Mouse (Mus musculus) myocyte (in vitro differentiated cells): ENCODE measurements around the gene Csmd2. TPM values are rescaled to one million over a fixed set of nuclear protein-coding genes. Genes with fewer than 3 reads are reported as not detected.
"Not testable (repeated sequence)": the region's sequence is repeated elsewhere in the genome, so short reads cannot be mapped to it uniquely, and the experiment has no call there.

Source experiments
- H3K27me3 ChIP-seq: one replicate; pipeline ENCODE4 v1.6.1; 2011; ENCODE audit not compliant: control insufficient read depth, insufficient read depth, insufficient read length
- H3K36me3 ChIP-seq: one replicate; pipeline ENCODE4 v1.6.1; 2011; ENCODE audit not compliant: control insufficient read depth, insufficient read depth
- H3K4me2 ChIP-seq: one replicate; pipeline ENCODE4 v1.6.1; 2011; ENCODE audit warnings: low read depth, control low read depth
- H3K4me3 ChIP-seq: one replicate; pipeline ENCODE4 v1.5.1; 2011; ENCODE audit warnings: mild to moderate bottlenecking, control low read depth, moderate library complexity
- H3K79me2 ChIP-seq: one replicate; pipeline ENCODE4 v1.6.1; 2011; ENCODE audit not compliant: control insufficient read depth, insufficient read depth
- H3ac ChIP-seq: one replicate; pipeline ENCODE4 v1.6.1; 2011; ENCODE audit not compliant: control insufficient read depth, insufficient read length
- CEBPB ChIP-seq: IDR thresholded peaks from 2 replicates; pipeline ENCODE4 v1.6.1; 2011; ENCODE audit warnings: mild to moderate bottlenecking, moderate library complexity; ENCODE audit not compliant: poor library complexity, insufficient read depth, severe bottlenecking
- E2F4 ChIP-seq: IDR thresholded peaks from one replicate; pipeline ENCODE4 v1.6.1; 2011; ENCODE audit warnings: mild to moderate bottlenecking, control low read depth, moderate library complexity; ENCODE audit not compliant: insufficient read depth
- MAX ChIP-seq: IDR thresholded peaks from one replicate; pipeline ENCODE4 v1.6.1; 2011; ENCODE audit warnings: low read depth, mild to moderate bottlenecking, control low read depth
- MYOD1 ChIP-seq, 3 experiments: IDR thresholded peaks; one replicate each; pipeline ENCODE4 v1.6.1; 2011; ENCODE audit warnings: control low read depth in 2 of 3, low read depth in 2 of 3, mild to moderate bottlenecking in 2 of 3, moderate library complexity in 1 of 3; ENCODE audit not compliant: insufficient read length in 2 of 3, control insufficient read depth in 1 of 3
- MYOG ChIP-seq, 3 experiments: IDR thresholded peaks; one replicate each; pipeline ENCODE4 v1.6.1; 2011; ENCODE audit warnings: control low read depth in 2 of 3, low read depth in 2 of 3, mild to moderate bottlenecking in 2 of 3; ENCODE audit not compliant: insufficient read length in 2 of 3, control insufficient read depth in 1 of 3, insufficient read depth in 1 of 3
- POLR2A ChIP-seq: IDR thresholded peaks from one replicate; pipeline ENCODE4 v1.6.1; 2011; ENCODE audit warnings: low read depth, mild to moderate bottlenecking, control low read depth, moderate library complexity; ENCODE audit not compliant: insufficient read length
- POLR2AphosphoS2 ChIP-seq: IDR thresholded peaks from one replicate; pipeline ENCODE4 v1.6.1; 2011; ENCODE audit warnings: low read depth, control low read depth; ENCODE audit not compliant: insufficient read length
- REST ChIP-seq: IDR thresholded peaks from one replicate; pipeline ENCODE4 v1.6.1; 2011; ENCODE audit warnings: mild to moderate bottlenecking, control low read depth, moderate library complexity; ENCODE audit not compliant: insufficient read depth, insufficient read length
- SRF ChIP-seq: IDR thresholded peaks from one replicate; pipeline ENCODE4 v1.6.1; 2011; ENCODE audit warnings: low read depth; ENCODE audit not compliant: control insufficient read depth, insufficient read length
- TCF12 ChIP-seq: IDR thresholded peaks from one replicate; pipeline ENCODE4 v1.6.1; 2011; ENCODE audit warnings: mild to moderate bottlenecking, control low read depth; ENCODE audit not compliant: poor library complexity, insufficient read depth, severe bottlenecking
- TCF3 ChIP-seq: IDR thresholded peaks from one replicate; pipeline ENCODE4 v1.6.1; 2011; ENCODE audit warnings: low read depth, control low read depth; ENCODE audit not compliant: insufficient read length
- USF1 ChIP-seq: IDR thresholded peaks from one replicate; pipeline ENCODE4 v1.6.1; 2011; ENCODE audit warnings: low read depth, mild to moderate bottlenecking, control low read depth, moderate library complexity
- polyA plus RNA-seq: library from polyadenylated mRNA; unstranded; fragments of >200 nt; fragmentation: generic; extraction: Trizol; gene quantifications from one replicate; pipeline ENCODE4 v1.2.1, GENCODE M21; 2012; ENCODE audit warnings: missing spikeins

Gene Csmd2
- polyA plus RNA-seq, 1 experiment, result not detected

GRCm38 (mm10) chr4:128509885-128510284, 522.2 kb downstream of the Csmd2 start:
- Histone ChIP-seq H3K79me2 (no peaks in the 10 kb centered on the region), H3K36me3 (no peaks in the 10 kb centered on the region), H3K4me3 (no peak overlapping the region), H3K4me2 (no peak overlapping the region), H3ac (no peak overlapping the region), H3K27me3 (peaks cover 16% of the 10 kb centered on the region)
- TF ChIP-seq MAX (no peak), POLR2A (no peak), REST (no peak), MYOD1 (IDR thresholded peaks at IDR 0.05; ENCODE audit: control insufficient read depth in 1 of 3, insufficient read length in 2 of 3, low read depth in 2 of 3) (no peak), MYOG (IDR thresholded peaks at IDR 0.05; ENCODE audit: control insufficient read depth in 1 of 3, insufficient read depth in 1 of 3, insufficient read length in 2 of 3, low read depth in 2 of 3) (no peak), POLR2AphosphoS2 (no peak), USF1 (no peak), TCF3 (no peak), E2F4 (no peak), SRF (no peak), TCF12 (no peak), CEBPB (no peak)

DNA sequence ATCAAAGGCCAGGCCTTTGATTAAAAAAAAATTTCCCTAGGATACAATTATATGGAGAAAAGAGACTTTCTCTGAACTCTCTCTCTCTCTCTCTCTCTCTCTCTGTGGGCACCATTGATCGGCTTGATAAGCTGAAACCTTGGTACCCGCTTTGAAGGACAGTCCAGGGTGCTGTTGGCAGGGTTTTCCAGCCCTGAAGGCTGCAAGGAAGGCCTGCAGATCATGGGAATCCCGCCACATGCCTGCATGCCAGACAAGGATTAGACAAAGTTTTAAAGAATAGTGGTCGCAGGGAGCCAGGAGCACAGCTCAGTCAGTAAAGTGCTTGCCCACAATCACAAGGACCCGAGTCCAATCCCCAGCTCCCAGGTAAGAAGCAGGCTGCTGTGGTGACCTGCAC, 526.8 kb downstream of the Csmd2 start:
- no peak overlapping the region for H3K4me3 ChIP-seq
- no peak overlapping the region for H3K4me2 ChIP-seq
- no peaks in the 10 kb centered on the region for H3K79me2 ChIP-seq
- no peak overlapping the region for H3ac ChIP-seq
- H3K27me3 ChIP-seq, result peaks cover 15% of the 10 kb centered on the region
- no peak for TF ChIP-seq USF1
- H3K36me3 ChIP-seq, result no peaks in the 10 kb centered on the region

- Histone ChIP-seq H3K79me2 (no peaks in the 10 kb centered on the region), H3K4me2 (no peak overlapping the region), H3K27me3 (peaks cover 8% of the 10 kb centered on the region), H3K36me3 (no peaks in the 10 kb centered on the region), H3ac (no peak overlapping the region), H3K4me3 (no peak overlapping the region)
- no peak for TF ChIP-seq REST
- no peak for TF ChIP-seq POLR2A
- no peak for TF ChIP-seq MYOG (IDR thresholded peaks at IDR 0.05; ENCODE audit: control insufficient read depth in 1 of 3, insufficient read depth in 1 of 3, insufficient read length in 2 of 3, low read depth in 2 of 3)
- TF ChIP-seq USF1, result no peak
- no peak for TF ChIP-seq TCF3
- TF ChIP-seq MYOD1 (IDR thresholded peaks at IDR 0.05; ENCODE audit: control insufficient read depth in 1 of 3, insufficient read length in 2 of 3, low read depth in 2 of 3), result no peak
- TF ChIP-seq CEBPB, result no peak
- TF ChIP-seq TCF12, result no peak
- TF ChIP-seq POLR2AphosphoS2, result no peak
- TF ChIP-seq SRF, result no peak
- TF ChIP-seq MAX, result no peak
- no peak for TF ChIP-seq E2F4
Observed at GRCm38 (mm10) chr4:128521276-128521675, 533.6 kb downstream of the Csmd2 start.

GRCm38 (mm10) chr4:128543378-128543777, 555.7 kb downstream of the Csmd2 start:
- Histone ChIP-seq H3K27me3 (peaks cover 24% of the 10 kb centered on the region), H3K4me2 (no peak overlapping the region), H3K4me3 (no peak overlapping the region), H3ac (no peak overlapping the region), H3K79me2 (no peaks in the 10 kb centered on the region), H3K36me3 (no peaks in the 10 kb centered on the region)
- no peak for TF ChIP-seq TCF3

- peaks cover 23% of the 10 kb centered on the region for H3K27me3 ChIP-seq
- H3K4me2 ChIP-seq, H3ac ChIP-seq, H3K4me3 ChIP-seq, H3K36me3 ChIP-seq, H3K79me2 ChIP-seq: not testable (repeated sequence)
Observed at GRCm38 (mm10) chr4:128543956-128544486, 556.4 kb downstream of the Csmd2 start.

GRCm38 (mm10) chr4:128550756-128551155, 563.1 kb downstream of the Csmd2 start:
- Histone ChIP-seq H3ac (no peak overlapping the region), H3K4me2 (no peak overlapping the region), H3K36me3 (no peaks in the 10 kb centered on the region), H3K4me3 (no peak overlapping the region), H3K79me2 (no peaks in the 10 kb centered on the region), H3K27me3 (peaks cover 53% of the 10 kb centered on the region)
- no peak for TF ChIP-seq SRF
